Mouse (Mus musculus): Measurements from ENCODE around the gene Gucd1. TPM values are rescaled to one million over a fixed set of nuclear protein-coding genes. Genes with fewer than 3 reads are reported as not detected.
A peak's percentile ranks its signal among the peaks of the same experiment; 100 is the strongest.

The Gucd1 gene
- polyA plus RNA-seq, 1 experiment, result 49.1 TPM

DNA sequence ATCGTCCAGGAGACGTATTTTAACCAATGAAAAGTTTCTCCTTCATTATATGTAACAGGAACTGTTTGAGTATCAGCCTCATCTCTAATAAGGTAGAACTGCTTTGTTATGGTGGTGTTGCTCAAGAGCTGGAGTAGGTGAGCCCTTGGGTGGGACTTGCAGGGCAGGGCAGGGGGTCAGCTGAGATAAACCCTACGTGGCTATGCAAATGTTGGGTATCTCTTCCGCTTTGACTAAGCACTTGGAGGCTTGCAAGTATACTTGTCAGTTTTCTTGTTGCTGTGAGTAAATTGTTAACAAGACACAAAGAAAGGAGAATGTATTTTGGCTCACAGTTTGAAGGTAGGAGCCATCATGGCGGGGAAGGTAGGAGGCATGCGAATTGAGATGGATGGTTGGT, 87.1 kb downstream of the Gucd1 start:
- Histone ChIP-seq H3K4me3 (replicated peaks; ENCODE audit: extremely low read depth, low read depth, low read length) (no peak overlapping the region), H3K4me1 (ENCODE audit: control insufficient read depth, insufficient read depth, low read length) (no peaks in the 10 kb centered on the region)
- TF ChIP-seq CTCF (IDR thresholded peaks at IDR 0.05; ENCODE audit: insufficient read depth, low read length) (no peak), POLR2A (IDR thresholded peaks at IDR 0.05; ENCODE audit: borderline replicate concordance, extremely low read depth, low read depth, low read length) (no peak)
- DNase-seq, result no peak
- WGBS, result 91% methylated on average over 6 of the region's 6 CpGs

GRCm38 (mm10) chr10:75430147-75430537, 87.6 kb downstream of the Gucd1 start:
- H3K4me1 ChIP-seq (ENCODE audit: control insufficient read depth, insufficient read depth, low read length), result no peaks in the 10 kb centered on the region
- TF ChIP-seq POLR2A (IDR thresholded peaks at IDR 0.05; ENCODE audit: borderline replicate concordance, extremely low read depth, low read depth, low read length), result no peak
- no peak for TF ChIP-seq CTCF (IDR thresholded peaks at IDR 0.05; ENCODE audit: insufficient read depth, low read length)
- no peak overlapping the region for H3K4me3 ChIP-seq (replicated peaks; ENCODE audit: extremely low read depth, low read depth, low read length)
- 90% methylated on average over 5 of the region's 5 CpGs for WGBS
- no peak for DNase-seq

DNA sequence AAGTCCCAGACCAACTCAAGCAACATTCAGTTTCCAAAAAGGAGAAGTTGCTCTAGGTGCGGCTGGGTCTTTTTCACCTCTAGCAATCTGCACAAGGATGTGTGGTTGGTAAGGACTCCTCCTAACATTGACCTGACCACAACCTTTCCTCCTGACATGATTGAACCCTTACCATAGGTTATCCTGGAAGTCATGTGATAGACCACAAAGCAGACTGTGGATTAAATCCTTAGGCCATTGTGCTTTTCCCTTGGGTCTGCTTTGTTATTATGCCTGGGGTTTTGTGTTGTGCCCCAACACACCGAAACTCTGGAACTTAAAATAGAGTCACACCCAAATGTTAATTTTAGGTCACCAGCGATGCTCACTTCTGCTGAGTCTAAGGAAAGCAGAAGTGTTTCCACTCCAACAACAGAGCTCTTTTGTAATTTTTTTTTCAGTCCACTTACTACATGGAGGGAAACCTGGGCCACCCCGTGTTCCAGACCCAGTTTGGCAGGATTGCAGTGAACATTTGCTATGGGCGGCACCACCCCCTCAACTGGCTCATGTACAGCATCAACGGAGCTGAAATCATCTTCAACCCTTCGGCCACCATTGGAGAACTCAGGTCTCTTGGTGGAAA, 88.1 kb downstream of the Gucd1 start:
- Histone ChIP-seq H3K4me3 (replicated peaks; ENCODE audit: extremely low read depth, low read depth, low read length) (no peak overlapping the region), H3K4me1 (ENCODE audit: control insufficient read depth, insufficient read depth, low read length) (no peaks in the 10 kb centered on the region)
- DNase-seq, result no peak
- WGBS, result 61% methylated on average over 7 of the region's 7 CpGs
- TF ChIP-seq CTCF (IDR thresholded peaks at IDR 0.05; ENCODE audit: insufficient read depth, low read length) (no peak), POLR2A (IDR thresholded peaks at IDR 0.05; ENCODE audit: borderline replicate concordance, extremely low read depth, low read depth, low read length) (no peak)

GRCm38 (mm10) chr10:75429004-75429380, 88.8 kb downstream of the Gucd1 start:
- 57% methylated on average over 6 of the region's 6 CpGs for WGBS
- DNase-seq, result no peak
- Histone ChIP-seq H3K4me3 (replicated peaks; ENCODE audit: extremely low read depth, low read depth, low read length) (no peak overlapping the region), H3K4me1 (ENCODE audit: control insufficient read depth, insufficient read depth, low read length) (no peaks in the 10 kb centered on the region)
- TF ChIP-seq POLR2A (IDR thresholded peaks at IDR 0.05; ENCODE audit: borderline replicate concordance, extremely low read depth, low read depth, low read length) (no peak), CTCF (IDR thresholded peaks at IDR 0.05; ENCODE audit: insufficient read depth, low read length) (no peak)

DNA sequence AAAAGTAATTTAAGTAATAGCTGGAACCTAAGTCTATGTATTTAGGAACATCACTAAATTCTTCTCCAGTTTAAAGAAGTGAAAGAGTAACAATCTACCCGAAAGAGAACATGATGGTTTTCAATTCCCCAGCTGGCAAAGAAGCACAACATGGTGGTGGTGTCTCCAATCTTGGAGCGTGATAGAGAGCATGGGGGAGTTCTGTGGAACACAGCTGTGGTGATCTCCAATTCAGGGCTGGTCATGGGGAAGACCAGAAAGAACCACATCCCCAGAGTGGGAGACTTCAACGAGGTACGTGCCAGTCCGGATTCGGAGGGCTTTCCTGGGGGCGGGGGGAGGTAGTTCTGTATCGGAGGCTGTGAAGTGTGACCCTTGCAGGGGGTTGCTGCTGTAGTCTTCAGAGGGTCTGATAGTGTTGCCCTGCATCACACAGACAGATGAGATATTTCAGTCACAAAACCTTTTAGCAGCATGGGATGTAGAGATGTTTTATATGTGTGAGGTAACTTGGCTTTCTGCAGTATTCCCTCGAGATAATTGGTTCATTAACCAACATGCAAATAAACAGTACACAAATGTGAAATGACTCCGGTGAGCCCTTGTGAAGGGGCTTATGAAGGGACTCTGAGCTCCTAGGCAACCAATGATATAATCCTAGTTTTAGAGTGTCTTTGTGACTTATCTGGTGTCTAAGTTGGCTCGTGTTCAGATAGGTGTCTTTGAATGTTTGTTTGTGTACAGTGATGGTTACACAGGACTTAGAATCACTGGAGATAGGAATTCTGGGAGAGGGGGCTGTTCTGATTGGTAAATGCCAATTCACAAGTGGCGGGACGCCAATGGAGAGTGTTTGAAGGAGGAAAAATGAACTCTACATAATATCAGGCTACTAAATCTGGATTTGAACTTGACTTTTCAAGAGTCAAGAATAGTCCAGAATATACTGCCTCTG, 89.4 kb downstream of the Gucd1 start:
- Histone ChIP-seq H3K4me3 (replicated peaks; ENCODE audit: extremely low read depth, low read depth, low read length) (no peak overlapping the region), H3K4me1 (ENCODE audit: control insufficient read depth, insufficient read depth, low read length) (no peaks in the 10 kb centered on the region)
- DNase-seq, result no peak
- no peak for TF ChIP-seq CTCF (IDR thresholded peaks at IDR 0.05; ENCODE audit: insufficient read depth, low read length)
- no peak for TF ChIP-seq POLR2A (IDR thresholded peaks at IDR 0.05; ENCODE audit: borderline replicate concordance, extremely low read depth, low read depth, low read length)
- 70% methylated on average over 13 of the region's 13 CpGs for WGBS

GRCm38 (mm10) chr10:75424498-75424901, 93.3 kb downstream of the Gucd1 start:
- 43% methylated on average over 10 of the region's 10 CpGs for WGBS
- no peak for TF ChIP-seq POLR2A (IDR thresholded peaks at IDR 0.05; ENCODE audit: borderline replicate concordance, extremely low read depth, low read depth, low read length)
- no peak for TF ChIP-seq CTCF (IDR thresholded peaks at IDR 0.05; ENCODE audit: insufficient read depth, low read length)
- H3K4me1 ChIP-seq (ENCODE audit: control insufficient read depth, insufficient read depth, low read length), result no peaks in the 10 kb centered on the region
- no peak for DNase-seq
- peak overlapping the region; percentile 32 for H3K4me3 ChIP-seq (replicated peaks; ENCODE audit: extremely low read depth, low read depth, low read length)

GRCm38 (mm10) chr10:75418747-75419146, 99.0 kb downstream of the Gucd1 start:
- TF ChIP-seq POLR2A (IDR thresholded peaks at IDR 0.05; ENCODE audit: borderline replicate concordance, extremely low read depth, low read depth, low read length) (no peak), CTCF (IDR thresholded peaks at IDR 0.05; ENCODE audit: insufficient read depth, low read length) (no peak)
- 53% methylated on average over 4 of the region's 4 CpGs for WGBS
- no peak for DNase-seq
- no peak overlapping the region for H3K4me3 ChIP-seq (replicated peaks; ENCODE audit: extremely low read depth, low read depth, low read length)
- H3K4me1 ChIP-seq (ENCODE audit: control insufficient read depth, insufficient read depth, low read length), result no peaks in the 10 kb centered on the region

GRCm38 (mm10) chr10:75417363-75418042, 100.3 kb downstream of the Gucd1 start:
- 49% methylated on average over 8 of the region's 8 CpGs for WGBS
- TF ChIP-seq POLR2A (IDR thresholded peaks at IDR 0.05; ENCODE audit: borderline replicate concordance, extremely low read depth, low read depth, low read length) (no peak), CTCF (IDR thresholded peaks at IDR 0.05; ENCODE audit: insufficient read depth, low read length) (no peak)

DNA sequence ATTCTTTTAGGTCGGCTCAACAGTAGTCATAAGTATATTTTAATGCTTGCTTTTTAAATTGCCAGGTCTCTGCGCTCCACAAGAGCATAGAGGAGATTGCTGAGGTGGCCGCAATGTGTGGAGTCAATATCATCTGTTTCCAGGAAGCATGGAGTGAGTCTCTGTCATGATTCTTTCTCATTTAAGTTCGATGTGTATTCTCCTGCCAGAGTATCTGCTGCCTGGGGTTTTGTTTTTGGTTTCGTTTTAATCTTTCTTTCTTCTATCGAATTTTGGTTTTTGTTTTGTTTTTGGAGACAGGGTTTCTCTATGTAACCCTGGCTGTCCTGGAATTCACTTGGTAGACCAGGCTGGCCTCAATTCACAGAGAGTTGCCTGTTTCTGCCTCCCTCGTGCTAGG, 102.8 kb downstream of the Gucd1 start:
- DNase-seq, result no peak
- no peak for TF ChIP-seq POLR2A (IDR thresholded peaks at IDR 0.05; ENCODE audit: borderline replicate concordance, extremely low read depth, low read depth, low read length)
- TF ChIP-seq CTCF (IDR thresholded peaks at IDR 0.05; ENCODE audit: insufficient read depth, low read length), result no peak
- no peaks in the 10 kb centered on the region for H3K4me1 ChIP-seq (ENCODE audit: control insufficient read depth, insufficient read depth, low read length)
- no peak overlapping the region for H3K4me3 ChIP-seq (replicated peaks; ENCODE audit: extremely low read depth, low read depth, low read length)
- 77% methylated on average over 7 of the region's 7 CpGs for WGBS

More at GRCm38 (mm10) chr10:75417363-75418042, 100.3 kb downstream of the Gucd1 start:
- no peak for DNase-seq
- H3K4me1 ChIP-seq (ENCODE audit: control insufficient read depth, insufficient read depth, low read length), result no peaks in the 10 kb centered on the region
- H3K4me3 ChIP-seq (replicated peaks; ENCODE audit: extremely low read depth, low read depth, low read length), result no peak overlapping the region
